Mouse (Mus musculus): ENCODE measurements around the gene Zan.

Gene Zan

DNA sequence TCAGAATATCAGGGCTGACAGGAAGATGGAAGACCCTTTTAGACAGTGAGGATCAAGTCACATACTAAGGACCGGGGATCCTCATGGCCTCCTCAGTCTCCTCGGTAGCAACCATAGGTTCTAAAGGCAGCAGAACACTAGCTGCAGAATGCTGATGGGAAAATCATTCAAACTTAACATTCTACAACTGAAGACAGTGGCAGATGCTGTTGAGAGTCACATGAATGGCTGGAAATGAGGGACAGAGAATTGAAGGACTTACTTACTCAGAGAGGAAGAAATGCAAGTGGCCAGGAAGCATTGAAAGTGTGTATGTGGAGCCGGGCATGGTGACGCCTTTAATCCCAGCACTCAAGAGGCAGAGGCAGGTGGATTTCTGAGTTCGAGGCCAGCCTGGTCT, at the start of gene Zan:
Zan (minus strand) TSS at position 101 of the 400 bp plus-strand sequence.
- no peak for DNase-seq (ENCODE audit: extremely low spot score, low read depth, low spot score)

DNA sequence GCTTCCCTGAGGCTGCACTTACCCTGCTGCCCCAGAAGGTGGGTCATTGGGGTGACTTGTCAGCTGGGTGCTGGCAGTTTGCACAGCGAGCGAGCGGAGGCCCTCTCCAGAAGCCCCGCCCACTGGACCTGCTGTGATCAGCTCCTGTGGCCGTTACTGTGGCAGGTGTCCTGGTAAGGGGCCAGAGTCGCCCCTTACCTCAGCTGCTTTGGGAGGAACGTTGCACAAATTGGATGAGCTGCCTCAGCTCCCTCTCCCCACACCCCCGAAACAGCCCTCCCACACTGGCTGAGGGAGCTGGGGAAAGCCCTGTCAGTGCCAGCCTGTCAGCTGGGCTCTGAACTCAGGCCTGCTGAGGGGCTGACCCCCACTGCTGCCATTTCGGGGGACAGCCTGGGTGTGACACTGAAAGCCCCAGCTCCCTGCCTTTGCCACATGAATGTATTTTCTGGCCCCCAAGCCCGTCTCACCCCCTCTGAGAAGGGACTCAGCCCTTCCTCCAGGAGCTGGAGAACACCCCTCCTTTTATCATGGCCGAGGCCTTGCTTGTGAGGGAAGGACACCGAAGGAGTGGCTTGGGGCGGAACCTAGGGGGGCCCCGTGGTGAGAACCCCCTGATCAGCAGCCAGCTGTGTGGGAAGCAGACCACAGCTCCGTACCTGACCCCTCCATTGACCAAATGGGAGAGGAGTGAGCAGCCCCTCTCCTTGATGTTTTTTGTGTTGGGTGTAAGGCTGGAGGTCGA, 49.5 kb upstream of the Zan start:
- DNase-seq (ENCODE audit: extremely low spot score, low read depth, low spot score), result no peak

DNA sequence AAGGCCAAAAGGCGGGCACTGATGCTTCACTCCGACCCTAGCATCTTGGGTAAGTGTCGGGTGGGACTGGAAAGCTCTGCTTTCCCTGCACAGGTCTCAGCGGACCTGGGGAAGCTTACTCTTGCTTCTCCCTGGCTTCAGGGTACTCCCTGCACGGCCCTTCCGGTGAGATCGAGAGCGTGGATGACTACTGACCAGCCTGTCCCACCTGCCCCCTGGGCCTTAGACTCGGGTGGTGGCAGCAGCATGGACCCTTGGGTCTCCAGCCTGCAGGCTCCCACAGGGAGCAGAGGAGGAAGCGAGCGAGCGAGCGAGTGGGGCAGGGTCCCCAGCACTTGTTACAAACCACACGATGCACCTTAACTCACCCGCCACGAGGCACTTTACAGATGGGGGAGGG, 48.6 kb upstream of the Zan start:
- DNase-seq (ENCODE audit: extremely low spot score, low read depth, low spot score), result no peak

DNA sequence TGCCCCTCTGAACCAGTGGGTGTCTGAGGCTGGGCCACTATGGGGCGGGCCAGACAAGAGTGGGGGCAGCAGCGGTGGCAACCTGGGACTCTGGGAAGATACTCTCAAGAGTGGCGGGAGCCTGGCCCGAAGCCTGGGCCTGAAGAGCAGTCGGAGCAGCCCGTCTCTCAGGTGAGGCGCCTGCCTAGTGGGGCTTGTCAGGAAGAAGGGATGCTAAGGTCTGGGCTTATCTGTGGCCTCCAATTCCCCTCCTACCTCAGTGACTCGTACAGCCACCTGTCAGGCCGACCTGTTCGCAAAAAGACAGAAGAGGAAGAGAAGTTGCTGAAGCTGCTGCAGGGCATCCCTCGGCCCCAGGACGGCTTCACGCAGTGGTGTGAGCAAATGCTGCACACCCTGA, 47.8 kb upstream of the Zan start:
- no peak for DNase-seq (ENCODE audit: extremely low spot score, low read depth, low spot score)

DNA sequence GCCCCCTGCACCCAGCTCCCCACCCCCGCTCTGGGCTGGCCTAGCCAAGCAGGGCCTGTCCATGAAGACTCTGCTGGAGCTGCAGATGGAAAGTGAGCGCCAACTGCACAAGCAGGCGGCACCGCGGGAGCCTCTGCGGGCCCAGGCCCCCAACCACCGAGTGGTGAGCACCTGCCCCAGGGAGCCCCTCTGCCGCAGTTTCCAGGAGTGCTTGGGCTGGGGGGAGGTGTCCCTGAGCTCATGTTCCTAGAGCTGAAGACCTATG, 47.3 kb upstream of the Zan start:
- no peak for DNase-seq (ENCODE audit: extremely low spot score, low read depth, low spot score)

DNA sequence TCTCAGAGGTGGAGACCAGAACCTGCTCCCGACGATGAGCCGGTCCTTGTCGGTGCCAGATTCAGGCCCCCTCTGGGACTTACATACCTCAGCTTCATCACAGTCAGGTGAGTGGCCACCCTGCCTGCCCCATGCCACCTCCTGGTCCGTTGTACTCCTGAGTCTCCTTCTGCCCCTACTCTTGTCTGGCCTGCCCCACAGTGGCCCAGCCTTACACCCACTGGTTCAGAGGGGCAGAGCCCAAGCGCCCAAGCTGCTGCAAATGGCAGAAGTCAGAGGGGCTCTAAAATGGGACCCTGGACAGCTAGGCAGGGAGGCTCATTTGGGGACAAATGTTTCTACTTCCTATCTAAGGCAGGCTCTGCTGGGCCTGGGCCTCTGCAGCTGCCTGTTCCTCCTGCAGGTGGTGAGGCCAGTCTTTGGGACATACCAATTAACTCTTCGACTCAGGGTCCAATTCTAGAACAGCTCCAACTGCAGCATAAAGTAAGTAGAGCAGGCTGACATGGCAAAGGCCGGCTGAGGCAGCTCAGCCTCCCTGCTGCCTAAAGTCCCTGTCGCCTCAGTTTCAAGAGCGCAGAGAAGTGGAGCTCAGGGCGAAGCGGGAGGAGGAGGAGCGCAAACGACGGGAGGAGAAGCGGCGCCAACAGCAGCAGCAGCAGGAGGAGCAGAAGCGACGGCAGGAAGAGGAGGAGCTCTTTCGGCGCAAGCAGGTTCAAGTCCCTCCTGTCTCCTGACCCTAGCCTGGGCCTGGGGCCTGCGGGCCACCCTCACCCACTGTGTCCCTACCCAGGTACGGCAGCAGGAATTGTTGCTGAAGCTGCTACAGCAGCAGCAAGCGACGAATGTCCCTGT, 46.8 kb upstream of the Zan start:
- DNase-seq (ENCODE audit: extremely low spot score, low read depth, low spot score), result no peak

DNA sequence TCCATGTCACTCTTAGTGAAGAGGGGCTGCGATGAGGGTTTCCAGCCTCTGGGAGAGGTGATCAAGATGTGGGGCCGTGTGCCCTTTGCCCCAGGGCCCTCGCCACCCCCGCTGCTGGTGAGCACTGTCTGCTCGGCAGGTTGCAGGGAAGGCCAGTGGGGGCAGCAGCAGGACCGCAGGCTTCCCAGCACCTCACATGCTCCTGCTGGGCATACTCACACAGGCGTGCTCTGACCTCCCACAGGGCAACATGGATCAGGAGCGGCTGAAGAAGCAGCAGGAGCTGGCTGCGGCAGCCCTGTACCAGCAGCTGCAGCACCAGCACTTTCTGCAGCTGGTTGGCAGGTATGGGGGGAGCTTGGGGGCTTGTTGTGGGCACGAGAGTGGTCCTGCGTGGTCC, 45.8 kb upstream of the Zan start:
- no peak for DNase-seq (ENCODE audit: extremely low spot score, low read depth, low spot score)

DNA sequence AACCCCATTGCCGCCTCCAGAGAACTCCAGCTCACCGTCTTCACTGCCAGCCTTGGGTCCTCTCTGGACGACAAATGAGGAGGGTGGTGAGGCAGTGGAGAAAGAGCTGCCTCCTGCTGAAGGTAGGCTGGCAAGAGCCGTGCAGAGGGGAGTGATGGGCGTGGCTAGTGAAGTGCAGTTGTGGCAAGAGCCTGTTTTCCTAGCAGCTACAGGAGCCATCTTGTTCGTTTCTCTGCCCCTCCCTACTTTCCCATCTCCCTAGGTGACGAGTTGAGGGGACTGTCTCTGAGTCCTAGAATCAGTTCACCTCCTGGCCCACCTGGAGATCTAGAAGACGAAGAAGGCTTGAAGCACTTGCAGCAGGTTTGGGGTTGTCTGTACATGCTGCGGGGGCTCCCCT, 45.0 kb upstream of the Zan start:
- no peak for DNase-seq (ENCODE audit: extremely low spot score, low read depth, low spot score)

DNA sequence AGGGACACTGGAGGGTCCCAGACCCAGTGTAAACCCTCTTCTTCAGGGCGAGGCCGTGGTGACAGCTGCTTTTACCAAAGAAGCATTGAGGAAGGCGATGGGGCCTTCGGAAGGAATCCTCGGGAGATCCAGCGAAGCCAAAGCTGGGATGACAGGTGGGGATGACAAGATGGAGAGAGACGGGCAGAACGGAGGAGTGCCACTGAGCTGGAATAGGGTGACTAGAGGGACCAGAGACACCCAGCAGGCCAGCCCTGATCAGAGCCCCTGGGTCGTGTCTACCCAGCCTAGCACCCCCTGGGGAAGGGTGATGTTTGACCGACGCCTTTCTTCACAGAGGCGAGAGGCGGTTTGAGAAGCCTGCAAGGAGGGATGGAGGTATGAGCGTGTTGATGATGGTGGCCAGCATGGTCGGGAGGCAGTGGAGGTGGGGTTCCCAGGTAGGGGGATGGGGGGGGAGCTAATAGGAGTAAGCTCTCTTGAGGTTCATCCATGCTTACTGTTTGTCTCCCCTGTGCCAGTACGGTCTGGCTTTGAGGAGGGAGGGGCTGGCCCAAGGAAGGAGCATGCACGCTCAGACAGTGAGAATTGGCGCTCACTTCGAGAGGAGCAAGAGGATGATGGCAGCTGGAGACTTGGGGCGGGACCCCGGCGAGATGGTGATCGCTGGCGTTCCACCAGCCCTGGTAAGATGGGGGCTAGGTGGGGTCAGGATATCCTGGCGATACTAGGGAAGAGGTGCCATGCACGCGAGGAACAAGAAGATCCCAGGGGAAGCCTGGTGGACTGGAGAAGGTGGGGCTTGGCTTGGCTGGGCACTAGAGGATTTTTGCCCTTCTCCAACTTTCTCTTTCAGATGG, 43.1 kb upstream of the Zan start:
- no peak for DNase-seq (ENCODE audit: extremely low spot score, low read depth, low spot score)

DNA sequence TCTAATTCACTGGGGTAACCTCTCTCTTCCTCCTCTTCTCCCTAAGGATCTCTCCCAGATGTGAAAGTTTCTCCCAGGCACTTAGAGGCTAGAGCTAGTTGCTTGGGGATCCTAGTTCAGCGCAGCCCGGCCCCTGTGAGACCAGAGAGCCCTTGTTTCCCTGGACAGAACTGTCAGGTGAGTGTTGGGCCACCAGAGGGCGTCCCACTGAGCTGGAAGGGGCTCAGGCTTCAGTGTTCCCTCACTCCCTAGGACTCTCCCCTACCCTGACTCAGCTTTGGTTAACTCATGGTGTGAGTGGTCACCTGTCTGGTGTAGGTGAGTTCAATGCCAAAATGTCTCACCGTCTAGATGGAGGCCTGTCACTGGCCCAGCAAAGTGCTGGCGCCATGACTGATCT, 41.6 kb upstream of the Zan start, which contains the start of gene Gigyf1:
Gigyf1 (plus strand) TSS at position 113 of the 400 bp plus-strand sequence.
- DNase-seq (ENCODE audit: extremely low spot score, low read depth, low spot score), result no peak

DNA sequence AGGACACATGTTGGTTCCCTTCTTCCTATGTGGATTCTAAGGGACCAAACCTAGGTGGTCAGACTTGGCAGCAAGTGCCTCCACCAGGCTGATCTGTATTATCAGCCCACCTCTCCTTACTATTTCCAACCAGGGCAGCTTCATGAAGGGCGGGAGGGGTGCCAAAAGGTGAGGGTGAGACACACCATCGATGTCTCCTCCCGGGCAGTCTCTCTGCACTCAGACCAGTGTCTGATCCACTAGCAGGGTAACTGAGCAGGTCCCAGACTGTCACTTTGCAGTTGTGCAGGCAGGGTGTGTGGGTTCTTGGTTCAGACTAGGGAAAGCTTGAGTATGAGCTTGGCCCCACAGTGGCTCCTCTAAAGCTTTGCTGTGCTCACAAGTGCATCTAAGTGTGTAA, 37.9 kb upstream of the Zan start:
- no peak for DNase-seq (ENCODE audit: extremely low spot score, low read depth, low spot score)

DNA sequence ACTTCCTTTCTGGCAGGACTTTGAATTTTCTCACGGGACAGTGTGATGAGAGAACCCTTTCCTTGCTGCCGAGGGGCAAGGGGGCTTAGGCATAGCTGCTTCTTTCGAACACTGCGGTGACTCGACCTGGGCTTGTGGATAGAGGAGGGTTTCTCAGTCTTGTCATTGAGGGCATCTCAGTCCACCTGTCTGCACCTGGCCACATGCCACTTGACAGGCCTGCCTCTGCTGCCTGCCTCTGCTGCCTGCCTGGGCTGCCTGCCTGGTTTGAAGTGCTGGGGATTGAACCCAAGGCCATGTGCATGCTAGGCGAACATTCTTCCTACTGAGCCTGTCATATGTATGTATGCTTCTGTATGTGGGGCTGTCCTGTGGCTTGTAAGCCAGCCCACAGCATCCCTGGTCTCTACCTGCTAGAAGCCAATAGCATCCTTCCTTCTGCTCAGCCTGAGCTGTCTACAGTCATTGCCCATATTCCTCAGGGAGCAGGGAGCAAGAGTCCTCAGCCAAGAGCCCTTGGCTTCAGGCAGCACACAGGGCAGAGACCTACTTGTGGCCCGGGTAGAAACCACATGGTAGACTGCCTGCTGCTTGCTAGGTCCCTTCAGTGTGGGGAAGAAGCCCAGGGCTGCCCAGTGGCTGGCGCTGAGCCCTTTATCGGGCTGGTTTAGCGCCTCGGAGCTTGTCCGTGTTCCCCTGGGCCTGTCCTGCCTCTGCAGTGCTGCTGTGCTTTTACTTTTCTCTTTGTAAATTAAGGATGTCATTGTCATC, 37.3 kb upstream of the Zan start:
- DNase-seq (ENCODE audit: extremely low spot score, low read depth, low spot score), result no peak

DNA sequence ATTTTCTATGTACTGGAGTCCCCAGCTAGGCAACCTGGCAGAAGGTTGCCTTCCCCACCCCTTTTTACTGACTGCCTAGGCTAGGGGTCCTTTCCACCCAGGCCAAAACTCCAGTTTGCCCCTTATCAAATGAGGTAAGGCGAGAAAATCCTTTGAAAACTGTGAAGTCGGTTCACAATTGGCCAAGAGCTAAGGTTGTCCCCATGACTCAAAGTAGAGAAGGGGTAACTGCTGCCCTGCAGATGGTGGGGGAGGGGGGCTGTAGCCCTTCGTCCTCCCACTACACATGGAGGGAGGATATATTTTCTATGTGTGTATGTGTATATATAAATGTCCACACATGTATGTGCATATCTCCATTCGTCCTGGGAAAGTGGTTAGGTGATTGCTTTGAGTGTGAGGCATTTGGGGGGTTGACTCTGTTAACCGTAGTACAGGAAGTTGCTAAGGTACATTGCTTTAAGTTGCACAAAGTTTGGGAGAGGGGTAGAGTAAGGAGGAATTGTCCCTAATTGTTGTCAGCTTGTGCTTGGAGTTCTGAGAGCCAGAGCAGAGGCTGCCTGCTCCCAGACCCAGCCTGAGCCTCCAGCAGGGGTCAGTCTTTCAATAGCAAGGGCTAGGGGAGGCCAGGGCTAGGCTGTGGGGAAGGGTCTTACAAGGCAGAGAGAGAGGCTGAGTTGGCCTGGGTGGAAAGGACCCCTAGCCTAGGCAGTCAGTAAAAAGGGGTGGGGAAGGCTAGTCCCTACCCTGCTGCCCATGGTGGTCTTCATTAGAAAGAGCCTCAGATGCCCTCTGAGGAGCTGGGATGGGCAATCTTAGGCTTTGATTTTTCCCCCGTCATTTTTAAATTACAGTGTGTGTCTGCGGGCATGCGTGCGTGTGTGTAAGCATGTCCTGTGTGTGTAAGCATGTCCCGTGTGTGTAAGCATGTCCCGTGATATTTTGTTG, 36.3 kb upstream of the Zan start:
- no peak for DNase-seq (ENCODE audit: extremely low spot score, low read depth, low spot score)

DNA sequence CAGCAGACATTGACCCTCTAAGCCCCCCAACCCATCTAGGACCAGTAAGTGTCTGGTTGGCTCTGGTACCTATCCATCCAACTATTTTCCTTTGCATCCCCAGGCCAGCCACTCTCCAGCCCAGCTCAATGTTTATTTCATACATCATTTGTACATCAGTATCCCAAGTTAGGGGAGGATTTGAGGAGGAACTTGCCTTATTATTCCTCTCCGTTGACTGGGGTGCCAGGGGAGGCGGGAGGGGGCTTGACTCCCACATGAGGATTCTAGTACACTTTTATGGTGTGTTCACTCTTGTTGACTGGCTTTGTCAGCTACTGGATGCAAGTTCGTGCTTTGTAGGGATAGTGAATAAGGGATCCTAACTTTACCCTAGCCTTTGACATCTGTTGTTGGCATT, 34.8 kb upstream of the Zan start:
- DNase-seq (ENCODE audit: extremely low spot score, low read depth, low spot score), result no peak

DNA sequence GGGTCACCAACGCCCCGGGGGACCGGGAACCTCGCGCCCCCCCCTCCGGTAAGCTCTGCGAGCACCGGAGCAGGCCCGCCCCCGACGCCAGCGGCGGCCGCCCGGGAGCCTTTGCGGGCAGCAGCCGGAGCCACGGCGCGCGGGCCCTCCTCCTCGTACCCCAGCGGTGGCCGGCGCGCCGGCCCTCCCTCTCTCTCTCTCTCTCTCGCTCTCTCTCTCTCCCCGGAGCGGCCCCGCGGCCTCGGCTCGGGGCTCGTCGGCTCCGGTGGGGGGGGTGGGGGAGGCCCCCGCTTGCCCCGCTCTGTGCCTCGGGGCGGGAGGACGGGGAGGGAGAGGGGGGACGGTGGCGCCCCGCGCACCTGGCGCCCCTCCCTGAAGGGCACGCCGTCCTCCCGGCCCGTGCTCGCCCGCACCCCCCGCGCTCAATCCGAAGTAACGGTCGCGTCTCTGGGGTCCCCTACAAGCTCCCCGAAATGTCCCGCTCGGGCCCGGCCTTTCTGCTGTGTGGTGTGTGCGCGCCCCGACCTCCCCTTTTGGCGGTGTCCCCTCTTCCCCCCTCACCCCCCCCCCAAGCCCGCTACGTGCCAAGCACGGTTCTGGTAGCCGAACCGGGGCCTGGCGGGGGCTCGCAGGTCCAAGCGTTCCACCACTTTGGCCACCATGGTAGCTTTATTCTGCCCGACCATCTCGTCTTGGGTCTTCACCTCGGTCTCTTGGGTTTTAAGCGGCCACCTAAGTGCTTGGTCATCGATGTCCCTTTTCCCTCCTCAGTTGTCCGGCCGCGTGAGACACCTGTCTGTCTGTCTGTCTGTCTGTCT, 33.9 kb upstream of the Zan start:
- DNase-seq (ENCODE audit: extremely low spot score, low read depth, low spot score), result no peak

DNA sequence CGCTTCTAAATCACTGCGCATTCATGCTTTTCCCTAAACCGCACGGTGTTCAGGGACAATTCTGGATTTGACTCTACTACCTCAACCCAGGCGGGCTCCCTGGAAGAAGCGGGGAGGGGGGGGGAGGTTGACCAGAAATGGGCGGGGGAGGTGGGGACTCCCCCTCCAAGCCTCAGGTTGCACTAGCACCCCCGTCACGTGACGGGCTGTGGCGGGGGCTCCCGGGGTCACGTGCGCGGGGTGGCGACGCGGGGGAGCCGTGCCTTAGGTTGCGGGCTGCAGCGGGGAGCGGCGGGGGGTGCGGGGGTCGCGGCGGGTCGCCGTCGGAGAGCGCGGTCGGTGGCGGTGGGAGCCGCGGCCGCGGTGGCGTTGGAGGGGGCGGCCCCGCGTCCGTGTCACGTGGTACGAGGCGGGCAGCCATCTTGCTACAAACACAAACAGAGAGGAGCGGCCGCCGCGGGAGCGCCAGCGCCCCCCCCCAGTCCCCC, 33.2 kb upstream of the Zan start:
- no peak for DNase-seq (ENCODE audit: extremely low spot score, low read depth, low spot score)

DNA sequence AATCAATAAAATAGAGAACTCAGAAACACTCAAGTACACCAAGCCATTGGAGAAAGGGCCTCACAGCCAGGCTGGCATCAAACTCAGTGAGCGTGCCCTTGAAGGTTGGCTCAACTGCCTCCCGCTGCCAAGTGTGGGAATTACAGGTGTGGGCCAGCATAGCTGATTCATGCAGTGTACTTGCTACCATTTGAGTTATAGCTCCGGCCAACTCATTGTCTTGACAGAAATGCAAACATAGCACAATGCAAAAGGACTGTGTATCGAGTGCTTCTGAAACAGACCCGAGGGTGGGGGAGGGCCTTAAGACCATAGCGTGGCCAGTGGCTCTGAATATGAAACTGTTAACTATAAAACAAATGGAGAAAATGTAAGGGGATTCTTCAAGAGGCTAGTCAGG, 27.2 kb upstream of the Zan start:
- DNase-seq (ENCODE audit: extremely low spot score, low read depth, low spot score), result no peak

DNA sequence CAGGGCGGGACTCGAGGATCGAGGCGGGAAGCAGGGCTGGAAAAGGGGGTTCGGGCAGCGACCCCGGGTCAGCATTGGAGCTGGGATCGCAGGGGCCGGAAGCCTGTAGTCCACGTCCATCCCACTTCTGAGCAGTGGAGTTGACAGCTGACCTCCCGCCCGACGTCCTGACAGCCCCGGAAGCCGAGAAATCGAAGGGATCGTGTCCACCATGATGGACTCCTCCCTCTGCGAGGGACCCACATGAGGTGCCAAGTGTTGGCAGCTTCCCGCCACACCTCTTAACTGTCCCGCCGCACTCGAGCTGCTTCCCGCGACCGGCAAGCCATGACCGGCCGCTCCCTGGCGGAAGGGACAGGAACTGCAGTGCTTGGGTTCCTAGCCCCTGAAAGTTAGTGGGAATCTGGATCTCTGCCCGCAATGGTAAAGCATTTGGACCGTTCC, 25.8 kb upstream of the Zan start:
- DNase-seq (ENCODE audit: extremely low spot score, low read depth, low spot score), result peak; percentile 44

Data from hindlimb bud, embryonic 11.5 days (tissue).